Mouse (Mus musculus) effector memory CD4-positive, alpha-beta T cell, adult 5 months (primary cell): ENCODE results near the gene Clcn6. TPM values are rescaled to one million over a fixed set of nuclear protein-coding genes. Genes with fewer than 3 reads are reported as not detected.

Experiments used
- polyA plus RNA-seq: library from polyadenylated mRNA; unstranded; fragments of 100-300 nt; shearing (Covaris generic); gene quantifications from one replicate; pipeline ENCODE4 v1.2.1, GENCODE M21; 2017

The Clcn6 gene
- 11.0 TPM for polyA plus RNA-seq

GRCm38 (mm10) chr4:148038600-148039253 is at the start of gene Clcn6, which contains the start of gene Mthfr:
Gene Clcn6 (minus strand): TSS chr4:148038821.
Gene Mthfr (plus strand): TSS chr4:148039077.

DNA sequence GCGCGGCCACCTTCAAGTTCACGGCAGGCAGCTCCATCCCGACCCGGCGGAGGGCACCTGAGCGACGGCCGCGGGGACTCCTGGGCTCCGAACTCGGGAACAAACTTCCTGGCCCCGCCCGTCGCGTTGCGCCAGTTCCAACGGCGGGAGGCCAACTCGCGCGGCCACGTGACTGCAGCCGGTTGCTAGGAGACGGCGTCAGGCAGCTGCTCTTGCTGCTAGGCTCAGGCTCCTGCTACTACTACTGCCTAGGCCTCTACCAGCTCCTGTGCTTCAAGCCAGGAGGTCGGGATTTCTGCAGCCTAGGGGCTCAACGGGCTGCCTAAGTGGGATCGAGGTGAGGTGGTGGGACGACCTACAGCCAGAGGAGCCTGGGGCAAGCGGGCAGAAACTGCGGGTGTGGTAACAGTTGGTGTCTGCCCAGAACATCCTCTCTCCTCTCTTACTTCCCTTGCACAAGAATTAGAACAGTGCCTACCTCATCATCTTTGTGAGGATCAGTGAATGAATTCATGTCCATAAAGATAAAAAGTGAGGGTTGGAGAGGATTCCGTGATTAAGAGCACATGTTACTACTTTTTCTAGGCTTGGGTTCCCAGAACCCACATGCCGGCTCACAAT is 49.4 kb upstream of the Clcn6 start, which contains the start of gene Agtrap:
Agtrap (minus strand) TSS at position 125 of the 621 bp plus-strand sequence.

GRCm38 (mm10) chr4:148000202-148000772 is 38.3 kb downstream of the Clcn6 start, which contains the start of gene Nppa:
Gene Nppa (plus strand): TSS chr4:148000722.

DNA sequence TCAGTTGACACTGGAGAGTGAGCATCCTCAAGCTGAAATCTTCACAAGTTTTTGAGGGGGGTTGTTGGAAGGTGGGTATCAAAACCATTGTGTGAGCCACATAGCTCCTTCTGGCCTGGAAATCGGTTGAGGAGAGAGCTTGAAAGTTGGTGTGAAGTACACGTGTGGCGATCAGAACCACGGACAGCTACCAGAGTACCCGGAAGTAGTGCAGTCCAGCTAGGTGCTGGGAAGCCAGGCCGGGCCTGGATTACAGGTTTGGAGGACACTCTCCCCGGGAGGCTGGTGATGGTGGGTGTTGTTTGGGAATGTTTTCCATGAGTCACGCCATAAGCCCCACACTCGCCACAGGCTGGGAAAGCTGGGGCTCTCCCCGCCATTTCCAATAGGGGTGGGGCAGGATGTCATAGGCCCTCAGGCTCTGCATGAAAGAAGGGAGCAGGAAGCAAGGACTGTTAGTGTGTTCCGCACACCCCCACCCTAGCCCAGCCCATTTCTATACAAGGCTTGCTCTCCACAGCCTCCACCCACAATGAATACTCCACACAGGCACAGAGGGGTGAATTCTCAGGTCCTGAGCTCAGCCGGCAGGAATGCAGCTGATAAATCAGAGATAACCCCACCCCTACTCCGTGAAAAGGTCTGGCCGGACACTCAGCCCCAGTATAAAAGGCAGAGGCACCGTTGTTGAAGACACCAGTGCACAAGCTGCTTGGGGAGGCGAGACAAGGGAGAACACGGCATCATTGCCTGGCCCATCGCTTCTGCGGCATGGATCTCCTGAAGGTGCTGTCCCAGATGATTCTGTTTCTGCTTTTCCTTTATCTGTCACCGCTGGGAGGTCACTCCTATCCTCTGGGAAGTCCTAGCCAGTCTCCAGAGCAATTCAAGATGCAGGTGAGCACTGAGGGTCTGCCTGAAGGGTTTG is 53.2 kb downstream of the Clcn6 start, which contains the start of gene Nppb:
Nppb (plus strand) TSS at position 584 of the 928 bp plus-strand sequence.

Other genes starting within 250 kb of the Clcn6 start
- 12.6 TPM for gene Zfp984, start 229.0 kb downstream of the Clcn6 start, polyA plus RNA-seq
- 4.6 TPM for gene Zfp933, start 190.5 kb downstream of the Clcn6 start, polyA plus RNA-seq
- gene Miip, start 170.0 kb downstream of the Clcn6 start, polyA plus RNA-seq: 70.6 TPM
- 4.5 TPM for gene Fv1, start 169.8 kb downstream of the Clcn6 start, polyA plus RNA-seq
- 30.7 TPM for gene Mfn2, start 134.1 kb downstream of the Clcn6 start, polyA plus RNA-seq
- gene Plod1, start 102.1 kb downstream of the Clcn6 start, polyA plus RNA-seq: 4.0 TPM
- gene 2510039O18Rik, start 97.9 kb downstream of the Clcn6 start, polyA plus RNA-seq: 81.7 TPM
- gene Nppb, start 53.0 kb downstream of the Clcn6 start, polyA plus RNA-seq: not detected
- not detected for gene Nppa, start 38.1 kb downstream of the Clcn6 start, polyA plus RNA-seq
- 30.3 TPM for gene Mthfr, start 256 bp upstream of the Clcn6 start, polyA plus RNA-seq
- 11.3 TPM for gene Agtrap, start 49.2 kb upstream of the Clcn6 start, polyA plus RNA-seq
- 30.8 TPM for gene Mad2l2, start 91.6 kb upstream of the Clcn6 start, polyA plus RNA-seq
- not detected for gene Draxin, start 91.9 kb upstream of the Clcn6 start, polyA plus RNA-seq
- 30.0 TPM for gene Fbxo6, start 113.3 kb upstream of the Clcn6 start, polyA plus RNA-seq
- 4.5 TPM for gene Fbxo44, start 121.7 kb upstream of the Clcn6 start, polyA plus RNA-seq
- 0.29 TPM for gene Fbxo2, start 121.8 kb upstream of the Clcn6 start, polyA plus RNA-seq
- gene Disp3, start 249.1 kb upstream of the Clcn6 start, polyA plus RNA-seq: not detected